Mouse (Mus musculus) testis, adult 2 months (tissue): ENCODE measurements around the gene Igsf9. TPM values are rescaled to one million over a fixed set of nuclear protein-coding genes. Genes with fewer than 3 reads are reported as not detected.

ENCODE experiments used
- H3K27ac ChIP-seq: fragments of 200-500 bp; 2 replicates; pipeline ENCODE4 v1.5.1; 2012; ENCODE audit warnings: low read depth, low read length; ENCODE audit not compliant: control insufficient read depth, insufficient read depth
- H3K27me3 ChIP-seq: fragments of 200-500 bp; 2 replicates; pipeline ENCODE4 v1.6.1; 2012; ENCODE audit warnings: mild to moderate bottlenecking, low read length, moderate library complexity; ENCODE audit not compliant: control insufficient read depth, insufficient read depth
- H3K36me3 ChIP-seq: fragments of 200-500 bp; 2 replicates; pipeline ENCODE4 v1.6.1; 2012; ENCODE audit warnings: mild to moderate bottlenecking, low read length; ENCODE audit not compliant: control insufficient read depth, insufficient read depth
- H3K4me1 ChIP-seq: fragments of 200-500 bp; 2 replicates; pipeline ENCODE4 v1.6.1; 2012; ENCODE audit warnings: low read length; ENCODE audit not compliant: control insufficient read depth, insufficient read depth
- H3K4me3 ChIP-seq: fragments of 200-500 bp; 2 replicates; pipeline ENCODE4 v1.5.1; 2012; ENCODE audit warnings: low read depth, mild to moderate bottlenecking, low read length, moderate library complexity, mixed read lengths; ENCODE audit not compliant: control insufficient read depth
- CTCF ChIP-seq: fragments of 200-500 bp; IDR thresholded peaks from 2 replicates; pipeline ENCODE4 v1.5.1; 2012; ENCODE audit warnings: low read depth, mild to moderate bottlenecking, inconsistent platforms, low read length, moderate library complexity; ENCODE audit not compliant: control insufficient read depth, insufficient read depth, insufficient replicate concordance
- POLR2A ChIP-seq: fragments of 200-500 bp; IDR thresholded peaks from 2 replicates; pipeline ENCODE4 v1.6.1; 2012; ENCODE audit warnings: low read depth, mild to moderate bottlenecking, inconsistent platforms, low read length, moderate library complexity; ENCODE audit not compliant: control insufficient read depth
- polyA plus RNA-seq: library from polyadenylated mRNA; depleted of rRNA; stranded (reverse); fragments of >200 nt; gene quantifications from 2 replicates; pipeline ENCODE4 v1.2.3, GENCODE M21; 2012; rRNA removed

The Igsf9 gene
- 66.1 and 68.5 TPM in 2 replicates for polyA plus RNA-seq

DNA sequence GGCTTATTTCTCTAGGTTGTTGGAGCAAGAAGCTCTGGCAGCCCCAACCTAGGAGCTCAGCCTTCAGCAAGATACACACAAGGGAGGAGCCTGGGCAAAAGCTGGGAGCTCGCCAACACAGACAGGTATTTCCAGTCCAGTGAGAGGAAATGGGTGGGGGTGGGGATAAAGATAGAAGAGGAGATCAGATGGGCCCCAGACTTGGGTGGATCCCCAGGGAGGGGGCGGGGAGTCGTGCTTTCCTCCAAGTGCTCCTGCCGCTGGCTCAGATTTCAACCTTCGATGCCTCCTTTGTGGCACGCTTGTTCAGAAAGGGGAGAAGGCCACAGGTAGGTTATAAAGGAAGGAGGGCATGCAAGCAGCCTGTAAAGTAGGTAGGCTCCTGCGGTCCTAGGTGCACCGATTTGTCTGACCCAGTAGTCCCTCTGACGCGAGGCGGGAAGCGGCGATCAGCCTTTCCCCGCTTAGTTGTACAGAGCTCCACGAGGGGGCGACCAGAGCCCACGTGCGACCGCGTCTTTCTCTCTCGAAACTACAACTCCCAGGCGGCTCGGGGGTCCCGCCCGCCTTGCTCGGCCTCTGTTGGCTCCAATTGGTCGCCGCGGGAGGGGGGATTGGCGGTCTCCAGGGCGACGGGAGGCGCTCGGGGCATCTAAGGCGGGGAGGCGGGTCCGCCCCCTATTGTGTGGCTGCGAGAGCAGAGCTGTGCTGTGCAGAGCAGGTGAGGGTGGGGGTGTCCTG lies at the start of gene Igsf9:
TSS of gene Igsf9 (plus strand) at position 249 of the 741 bp plus-strand sequence.
- Histone ChIP-seq H3K4me3 (peak within 1 kb of the TSS; percentile 76), H3K36me3 (no peaks in the 10 kb centered on the region), H3K27ac (no peak within 1 kb of the TSS), H3K4me1 (peaks cover 6% of the 10 kb centered on the region), H3K27me3 (peaks cover 2% of the 10 kb centered on the region)
- TF ChIP-seq CTCF (no peak), POLR2A (no peak)

DNA sequence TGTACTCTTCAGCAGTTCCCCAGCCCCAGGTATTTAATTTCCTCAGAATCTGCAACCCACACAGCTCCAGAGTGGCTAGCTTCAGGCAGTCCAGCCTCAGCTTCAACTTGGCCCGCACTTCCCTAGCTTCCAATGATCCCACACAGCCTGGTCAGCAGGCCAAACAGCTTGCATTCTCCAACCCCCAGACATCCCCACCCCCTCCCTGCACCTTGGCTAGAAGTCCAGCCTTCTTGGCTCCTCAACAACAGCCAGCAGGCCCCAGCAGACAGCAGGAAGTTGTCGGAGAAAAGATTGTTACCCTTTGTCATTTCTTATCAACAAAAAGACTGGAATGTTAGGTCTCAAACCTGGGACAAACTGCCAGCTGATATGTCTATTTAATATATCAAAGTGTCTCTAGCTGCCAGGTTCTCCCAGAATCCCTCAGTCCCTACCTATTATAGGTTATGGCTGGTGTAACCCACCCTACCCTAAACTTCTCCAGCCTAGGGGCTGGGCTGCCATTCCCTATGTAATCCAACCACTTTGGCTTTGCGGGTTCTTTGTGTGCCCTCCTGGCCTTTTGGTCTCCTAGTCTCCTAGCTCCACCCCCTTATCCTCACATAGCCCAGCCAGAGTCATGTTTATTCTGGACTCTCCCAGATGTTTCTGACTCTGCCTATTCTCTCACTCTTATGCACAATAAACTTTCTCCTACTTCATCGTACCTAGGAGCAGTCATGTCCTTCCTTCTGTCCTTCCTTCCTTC lies 49.6 kb upstream of the Igsf9 start:
- H3K27ac ChIP-seq = no peak overlapping the region
- H3K36me3 ChIP-seq = no peaks in the 10 kb centered on the region
- TF ChIP-seq CTCF (no peak), POLR2A (no peak)
- no peak overlapping the region for H3K4me3 ChIP-seq
- H3K4me1 ChIP-seq = 0 out of 2 replicates have a peak, but pooled peaks cover 3% of the 10 kb centered on the region
- H3K27me3 ChIP-seq = no peaks in the 10 kb centered on the region

DNA sequence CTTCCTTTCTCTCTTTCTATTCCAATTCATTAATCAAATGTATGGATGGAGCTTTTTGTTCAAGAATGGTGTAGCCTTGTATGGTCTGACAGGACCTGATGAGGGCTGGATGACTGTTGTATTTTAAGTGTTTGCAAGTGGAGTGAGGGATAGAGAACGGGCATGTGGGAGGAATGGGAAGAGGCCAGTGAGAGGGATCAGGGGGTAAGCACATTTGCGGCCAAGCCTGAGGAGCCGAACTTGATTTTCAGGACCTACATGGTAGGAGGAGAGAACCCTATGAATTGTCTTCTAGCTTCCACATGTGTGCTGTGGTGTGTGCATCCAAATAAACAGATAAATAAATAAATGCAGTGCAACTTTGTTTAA lies 49.0 kb upstream of the Igsf9 start:
- Histone ChIP-seq H3K27ac (no peak overlapping the region), H3K4me3 (no peak overlapping the region)
- TF ChIP-seq POLR2A = no peak
- TF ChIP-seq CTCF = no peak

DNA sequence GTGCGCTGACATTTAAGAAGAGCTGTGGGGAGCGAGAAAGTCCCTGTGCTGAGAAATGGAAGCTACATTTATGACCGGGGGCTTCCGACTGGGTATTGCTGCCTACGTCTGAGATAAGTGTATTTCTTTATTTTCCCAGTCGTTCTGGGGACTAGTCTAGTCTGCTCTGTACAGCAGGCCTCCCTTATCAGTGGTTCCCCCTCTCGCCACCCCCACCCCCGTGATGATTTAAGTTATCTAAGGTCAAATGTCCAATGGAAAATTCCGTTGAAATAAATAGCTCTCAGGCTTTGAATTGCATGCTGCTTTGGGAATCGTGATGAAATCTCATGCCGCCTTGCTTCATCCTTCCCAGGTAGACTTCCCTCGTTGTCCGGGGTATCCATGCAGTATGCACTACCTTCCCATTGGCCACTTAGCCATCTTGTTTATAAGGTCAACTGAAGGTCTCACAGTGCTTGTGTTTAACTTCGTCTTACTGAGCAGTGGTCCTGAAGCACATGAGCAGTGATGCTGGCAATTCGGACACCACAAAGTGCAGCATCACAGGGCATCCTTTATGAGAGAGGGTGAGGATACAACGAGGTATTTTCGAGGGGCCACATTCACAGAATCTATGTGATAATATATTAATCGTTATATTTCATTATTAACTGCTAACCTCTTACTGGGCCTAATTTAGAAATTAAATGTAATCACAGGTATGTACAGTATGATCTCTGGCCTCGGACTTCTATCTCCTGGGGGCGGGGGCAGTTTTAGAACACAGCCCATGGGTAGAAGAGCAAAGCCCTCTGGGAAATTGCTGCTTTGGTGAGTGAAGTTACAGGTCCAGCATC lies 48.4 kb upstream of the Igsf9 start:
- H3K27me3 ChIP-seq = no peaks in the 10 kb centered on the region
- H3K36me3 ChIP-seq = no peaks in the 10 kb centered on the region
- H3K4me3 ChIP-seq = no peak overlapping the region
- TF ChIP-seq POLR2A = no peak
- no peak for TF ChIP-seq CTCF
- no peak overlapping the region for H3K27ac ChIP-seq
- 0 out of 2 replicates have a peak, but pooled peaks cover 3% of the 10 kb centered on the region for H3K4me1 ChIP-seq

More for the DNA sequence above, 49.0 kb upstream of the Igsf9 start:
- H3K27me3 ChIP-seq = no peaks in the 10 kb centered on the region
- H3K4me1 ChIP-seq = 0 out of 2 replicates have a peak, but pooled peaks cover 3% of the 10 kb centered on the region
- H3K36me3 ChIP-seq = no peaks in the 10 kb centered on the region

DNA sequence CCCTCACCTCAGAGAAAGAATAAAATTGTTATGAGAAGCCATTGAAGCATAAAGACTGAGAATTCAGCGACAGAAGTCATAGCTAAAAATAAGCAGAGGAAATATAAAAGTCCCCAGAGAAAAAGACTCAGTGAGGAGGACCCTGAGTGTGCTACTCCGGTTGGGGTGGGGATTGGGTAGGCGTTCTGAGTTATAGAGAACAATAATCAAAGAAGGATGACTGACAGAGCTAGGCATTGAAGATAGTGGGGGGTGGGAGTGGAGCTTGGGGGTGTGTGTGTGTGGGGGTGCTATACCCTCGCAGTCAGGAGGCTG lies 47.8 kb upstream of the Igsf9 start:
- TF ChIP-seq CTCF (no peak), POLR2A (no peak)
- Histone ChIP-seq H3K27ac (no peak overlapping the region), H3K36me3 (no peaks in the 10 kb centered on the region), H3K4me1 (0 out of 2 replicates have a peak, but pooled peaks cover 3% of the 10 kb centered on the region), H3K4me3 (no peak overlapping the region), H3K27me3 (no peaks in the 10 kb centered on the region)

DNA sequence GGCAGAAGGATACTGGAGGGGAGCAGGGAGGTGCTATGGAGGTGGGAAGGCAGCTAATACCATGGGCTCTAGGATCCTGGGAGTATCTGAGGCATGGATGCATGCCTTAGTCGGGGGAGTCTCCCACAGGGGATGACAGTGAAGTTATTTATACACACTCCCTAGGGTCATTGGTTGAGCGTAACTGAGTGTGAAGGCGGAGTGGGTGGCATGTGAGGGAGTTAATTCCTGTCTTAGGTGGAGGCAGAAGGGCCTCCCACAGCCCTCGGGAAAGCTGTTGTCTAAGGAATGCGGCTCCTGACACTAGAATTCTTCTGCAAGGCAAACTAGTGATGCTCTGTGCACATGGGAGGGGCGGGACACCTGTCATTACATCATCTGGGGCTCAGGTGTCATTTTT lies 44.8 kb upstream of the Igsf9 start:
- no peak for TF ChIP-seq POLR2A
- TF ChIP-seq CTCF = no peak
- Histone ChIP-seq H3K27me3 (no peaks in the 10 kb centered on the region), H3K4me3 (no peak overlapping the region), H3K4me1 (0 out of 2 replicates have a peak, but pooled peaks cover 3% of the 10 kb centered on the region), H3K36me3 (no peaks in the 10 kb centered on the region), H3K27ac (no peak overlapping the region)

DNA sequence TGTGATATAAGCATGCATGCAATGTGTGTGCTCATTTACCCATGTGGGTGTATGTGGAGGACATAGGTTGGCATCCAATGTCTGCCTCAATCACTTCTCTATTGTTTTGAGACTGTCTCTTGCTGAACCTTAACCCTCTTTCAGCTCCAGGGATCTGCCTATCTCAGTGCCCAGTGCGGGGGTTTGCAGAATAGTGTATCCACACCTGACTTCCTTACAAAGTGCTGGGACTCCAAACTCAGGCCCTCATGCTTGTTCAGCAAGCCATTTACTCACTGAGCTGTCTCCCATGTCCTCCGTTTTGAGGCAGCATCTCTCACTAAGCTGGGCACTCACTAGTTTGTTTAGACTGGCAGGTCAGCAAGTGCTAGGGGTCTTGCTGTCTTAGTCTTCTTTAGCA lies 43.0 kb upstream of the Igsf9 start:
- Histone ChIP-seq H3K36me3 (no peaks in the 10 kb centered on the region), H3K27me3 (no peaks in the 10 kb centered on the region), H3K27ac (no peak overlapping the region), H3K4me3 (no peak overlapping the region), H3K4me1 (0 out of 2 replicates have a peak, but pooled peaks cover 3% of the 10 kb centered on the region)
- TF ChIP-seq POLR2A (no peak), CTCF (no peak)
